Mouse (Mus musculus): ENCODE results near the gene Ndufb2.

GRCm38 (mm10) chr6:39567528-39567927 is 24.8 kb upstream of the Ndufb2 start:
- TF ChIP-seq CTCF (IDR thresholded peaks at IDR 0.05; ENCODE audit: low read depth, low read length) (no peak), POLR2A (IDR thresholded peaks at IDR 0.05; ENCODE audit: borderline replicate concordance, low read depth, low read length) (no peak)
